Mouse (Mus musculus) lung, embryonic 14.5 days (tissue): Measurements from ENCODE around the gene Tmppe. TPM values are rescaled to one million over a fixed set of nuclear protein-coding genes. Genes with fewer than 3 reads are reported as not detected.

ENCODE experiments used
- ATAC-seq: fragments of 200-750 bp; cut with Nextera tagmentation; 2 replicates; pipeline ENCODE4 v1.8.0; 2017; ENCODE audit warnings: mild to moderate bottlenecking, moderate TSS enrichment, moderate library complexity; ENCODE audit not compliant: insufficient read depth
- DNase-seq: peaks from one replicate; pipeline ENCODE4 v3.0.0-alpha.2; 2015
- H3K27ac ChIP-seq: fragments of 300-500 bp; sonication (generic); 2 replicates; pipeline ENCODE4 v1.5.1; 2014; ENCODE audit warnings: low read depth, mild to moderate bottlenecking, moderate library complexity
- H3K27me3 ChIP-seq: fragments of 300-500 bp; sonication (generic); 2 replicates; pipeline ENCODE4 v1.6.1; 2014; ENCODE audit warnings: low read length, control low read depth; ENCODE audit not compliant: insufficient read depth
- H3K36me3 ChIP-seq: fragments of 300-500 bp; sonication (generic); 2 replicates; pipeline ENCODE4 v1.6.1; 2014; ENCODE audit warnings: control low read depth; ENCODE audit not compliant: insufficient read depth
- H3K4me1 ChIP-seq: fragments of 300-500 bp; sonication (generic); 2 replicates; pipeline ENCODE4 v1.6.1; 2014; ENCODE audit warnings: antibody characterized with exemption, control low read depth; ENCODE audit not compliant: insufficient read depth
- H3K4me2 ChIP-seq: fragments of 300-500 bp; sonication (generic); 2 replicates; pipeline ENCODE4 v1.6.1; 2014; ENCODE audit warnings: mild to moderate bottlenecking
- H3K4me3 ChIP-seq: fragments of 300-500 bp; sonication (generic); 2 replicates; pipeline ENCODE4 v1.5.1; 2014; ENCODE audit warnings: low read depth, low read length
- H3K9ac ChIP-seq: fragments of 300-500 bp; sonication (generic); 2 replicates; pipeline ENCODE4 v1.6.1; 2014
- H3K9me3 ChIP-seq: fragments of 300-500 bp; sonication (generic); 2 replicates; pipeline ENCODE4 v1.6.1; 2016; ENCODE audit warnings: low read depth, low read length, control low read depth
- CTCF ChIP-seq: IDR thresholded peaks from 2 replicates; pipeline ENCODE4 v1.5.1; 2016; ENCODE audit warnings: antibody characterized with exemption, low read depth
- WGBS: fragments of 180-500 bp; shearing (Covaris S2); extraction: QIAGEN DNeasy Blood & Tissue Kit; methylation state at CpG from one replicate; pipeline ENCODE4 v1.1.7; 2014; 5-methylcytosine and 5-hydroxymethylcytosine counted together
- polyA plus RNA-seq: library from polyadenylated mRNA; unstranded; fragments of >200 nt; fragmentation: Nextera tagmentation; extraction: Ambion mirVana; gene quantifications from 2 replicates; pipeline ENCODE4 v1.2.1, GENCODE M21; 2014

The Tmppe gene
- polyA plus RNA-seq, 1 experiment from 2014 or later: 4.0 TPM

GRCm38 (mm10) chr9:114442225-114442624, 41.3 kb downstream of the Tmppe start:
- no peak overlapping the region for H3K9ac ChIP-seq
- H3K4me3 ChIP-seq: no peak overlapping the region
- no peaks in the 10 kb centered on the region for H3K27me3 ChIP-seq
- H3K4me1 ChIP-seq: no peaks in the 10 kb centered on the region
- ATAC-seq (no peak), DNase-seq (no peak)
- H3K36me3 ChIP-seq: peaks cover 2% of the 10 kb centered on the region; the same call in 1 of the 2 replicates
- H3K4me2 ChIP-seq: no peak overlapping the region
- no peaks in the 10 kb centered on the region for H3K9me3 ChIP-seq
- 83% methylated on average over 9 of the region's 9 CpGs for WGBS
- TF ChIP-seq CTCF: no peak
- no peak overlapping the region for H3K27ac ChIP-seq

DNA sequence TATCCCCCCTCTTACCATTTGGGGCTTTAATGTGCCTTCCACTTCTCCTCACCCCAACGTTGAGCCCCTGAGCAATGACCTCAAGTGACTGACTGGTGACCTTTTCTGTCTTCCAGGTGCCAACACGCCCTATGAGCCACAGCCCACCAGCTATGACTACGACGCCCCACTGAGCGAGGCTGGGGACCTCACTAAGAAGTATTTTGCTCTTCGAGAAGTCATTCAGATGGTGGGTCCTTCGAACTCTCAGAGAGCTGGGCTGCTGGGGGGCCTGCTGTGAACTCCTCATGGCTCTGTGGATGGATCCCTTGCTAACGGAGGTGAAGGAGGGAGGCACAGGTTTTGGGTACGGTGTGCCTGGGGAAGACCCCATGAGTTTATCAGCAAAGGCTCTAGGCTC, 42.0 kb downstream of the Tmppe start:
- no peak overlapping the region for H3K4me2 ChIP-seq
- no peak overlapping the region for H3K9ac ChIP-seq
- 82% methylated on average over 9 of the region's 9 CpGs for WGBS
- H3K4me3 ChIP-seq: no peak overlapping the region
- H3K4me1 ChIP-seq: no peaks in the 10 kb centered on the region
- TF ChIP-seq CTCF: no peak
- H3K27ac ChIP-seq: no peak overlapping the region
- DNase-seq (no peak), ATAC-seq (no peak; the same call in 1 of the 2 replicates)
- H3K9me3 ChIP-seq: no peaks in the 10 kb centered on the region
- H3K36me3 ChIP-seq: peaks cover 2% of the 10 kb centered on the region; the same call in 1 of the 2 replicates
- H3K27me3 ChIP-seq: no peaks in the 10 kb centered on the region

- TF ChIP-seq CTCF: no peak
- no peak overlapping the region for H3K4me3 ChIP-seq
- no peak overlapping the region for H3K27ac ChIP-seq
- no peaks in the 10 kb centered on the region for H3K4me1 ChIP-seq
- H3K36me3 ChIP-seq: peaks cover 2% of the 10 kb centered on the region; the same call in 1 of the 2 replicates
- H3K9me3 ChIP-seq: no peaks in the 10 kb centered on the region
- DNase-seq: no peak
- no peak overlapping the region for H3K4me2 ChIP-seq
- 88% methylated on average over 8 of the region's 8 CpGs for WGBS
- H3K27me3 ChIP-seq: no peaks in the 10 kb centered on the region
- no peak for ATAC-seq
- no peak overlapping the region for H3K9ac ChIP-seq
These were observed 42.4 kb downstream of the Tmppe start for GRCm38 (mm10) chr9:114443351-114443750.

DNA sequence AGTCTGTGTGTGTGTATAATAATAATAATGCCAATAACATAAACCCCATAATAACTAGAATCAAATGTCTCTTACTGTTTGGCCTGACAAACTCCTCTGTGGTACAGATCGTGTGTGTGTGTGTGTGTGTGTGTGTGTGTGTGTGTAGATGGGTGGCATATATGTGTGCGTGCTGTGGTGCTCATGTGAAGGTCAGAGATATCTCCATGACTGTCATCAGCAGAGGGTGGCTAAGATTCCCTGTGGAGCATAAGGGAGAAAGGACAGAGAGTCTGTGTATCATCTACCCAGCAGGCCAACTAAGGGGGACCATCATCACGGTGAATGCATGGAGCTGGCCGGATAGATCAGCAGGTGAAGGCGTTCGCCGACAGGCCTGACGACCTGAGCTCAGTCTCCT, 46.0 kb downstream of the Tmppe start:
- DNase-seq (no peak), ATAC-seq (no peak)
- Histone ChIP-seq H3K36me3 (0 out of 2 replicates have a peak, but pooled peaks cover 2% of the 10 kb centered on the region), H3K9ac (no peak overlapping the region), H3K4me1 (no peaks in the 10 kb centered on the region), H3K27ac (no peak overlapping the region), H3K27me3 (no peaks in the 10 kb centered on the region), H3K4me3 (no peak overlapping the region), H3K4me2 (no peak overlapping the region), H3K9me3 (no peaks in the 10 kb centered on the region)
- TF ChIP-seq CTCF: no peak
- 84% methylated on average over 8 of the region's 8 CpGs for WGBS

DNA sequence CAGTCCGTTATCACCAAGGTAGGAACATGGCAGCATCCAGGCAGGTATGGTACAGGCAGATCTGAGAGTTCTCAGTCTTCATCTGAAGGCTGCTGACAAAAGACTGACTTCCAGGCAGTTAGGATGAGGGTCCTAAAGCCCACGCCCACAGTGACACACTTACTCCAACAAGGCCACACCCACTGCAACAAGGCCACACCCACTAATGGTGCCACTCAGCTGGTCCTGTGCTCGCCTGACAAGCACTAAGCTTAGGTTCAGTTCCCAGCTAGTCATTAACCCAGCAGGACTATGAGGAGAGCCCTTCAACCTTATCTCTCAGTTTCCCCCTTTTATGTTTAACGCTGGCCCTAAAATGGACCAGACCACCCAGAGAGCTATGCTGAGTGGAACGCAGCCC, 47.8 kb downstream of the Tmppe start:
- ATAC-seq: no peak
- WGBS: 66% methylated on average over 5 of the region's 5 CpGs
- H3K9ac ChIP-seq: no peak overlapping the region
- H3K27ac ChIP-seq: no peak overlapping the region
- no peaks in the 10 kb centered on the region for H3K9me3 ChIP-seq
- H3K4me2 ChIP-seq: no peak overlapping the region
- no peak overlapping the region for H3K4me3 ChIP-seq
- no peaks in the 10 kb centered on the region for H3K27me3 ChIP-seq
- H3K36me3 ChIP-seq: 0 out of 2 replicates have a peak, but pooled peaks cover 2% of the 10 kb centered on the region
- DNase-seq: no peak
- H3K4me1 ChIP-seq: no peaks in the 10 kb centered on the region
- TF ChIP-seq CTCF: no peak

GRCm38 (mm10) chr9:114449120-114449754, 48.3 kb downstream of the Tmppe start:
- 71% methylated on average over 13 of the region's 13 CpGs for WGBS

GRCm38 (mm10) chr9:114451615-114452014, 50.7 kb downstream of the Tmppe start:
- Histone ChIP-seq H3K27ac (no peak overlapping the region), H3K4me1 (no peaks in the 10 kb centered on the region), H3K27me3 (no peaks in the 10 kb centered on the region), H3K4me2 (no peak overlapping the region), H3K4me3 (no peak overlapping the region), H3K36me3 (no peaks in the 10 kb centered on the region), H3K9me3 (no peaks in the 10 kb centered on the region), H3K9ac (no peak overlapping the region)
- ATAC-seq (no peak), DNase-seq (no peak)
- WGBS: 76% methylated on average over 7 of the region's 7 CpGs
- no peak for TF ChIP-seq CTCF

More at GRCm38 (mm10) chr9:114449120-114449754, 48.3 kb downstream of the Tmppe start:
- H3K4me1 ChIP-seq: no peaks in the 10 kb centered on the region
- TF ChIP-seq CTCF: no peak
- H3K27ac ChIP-seq: no peak overlapping the region
- no peak overlapping the region for H3K4me3 ChIP-seq
- no peaks in the 10 kb centered on the region for H3K27me3 ChIP-seq
- H3K4me2 ChIP-seq: no peak overlapping the region
- ATAC-seq (no peak), DNase-seq (no peak)
- no peaks in the 10 kb centered on the region for H3K9me3 ChIP-seq
- 0 out of 2 replicates have a peak, but pooled peaks cover 2% of the 10 kb centered on the region for H3K36me3 ChIP-seq
- H3K9ac ChIP-seq: no peak overlapping the region
